Mouse (Mus musculus) E14TG2a.4 (cell line): Measurements from ENCODE around the gene Nxn.

Experiments
- CTCF ChIP-seq: conservative IDR thresholded peaks from 2 replicates; pipeline ENCODE4 v1.5.1; 2014; ENCODE audit warnings: low read length
- POU5F1 ChIP-seq: IDR thresholded peaks from 2 replicates; pipeline ENCODE4 v1.6.1; 2014; ENCODE audit warnings: low read length, borderline replicate concordance

- TF ChIP-seq POU5F1 = no peak
- TF ChIP-seq CTCF = no peak
These were observed 138.5 kb downstream of the Nxn start for GRCm38 (mm10) chr11:76260208-76261050.
